Mouse (Mus musculus): ENCODE data around the gene Phrf1.

GRCm38 (mm10) chr7:141218141-141218540, 10.4 kb upstream of the Phrf1 start:
- TF ChIP-seq POLR2A (IDR thresholded peaks at IDR 0.05; ENCODE audit: insufficient read depth, low read depth, low read length) (no peak), CTCF (IDR thresholded peaks at IDR 0.05) (no peak)
